ENCODE assay signal across 9 mouse cellular contexts in genomic region chr2:28592809-28593208, GRCm38 (mm10). TPM values are rescaled to one million over a fixed set of nuclear protein-coding genes. Genes with fewer than 3 reads are reported as not detected.
A peak's percentile ranks its signal among the peaks of the same experiment; 100 is the strongest.
DNase-seq lines count a peak whose midpoint lies in the region; ATAC-seq and TF ChIP-seq lines count a peak whose summit lies in the region.
"Had no signal": no experiment of that assay in that cellular context is flagged by ENCODE, and none has a peak within 500 bp of the region (broad histone marks: within the 10 kb centered on the region; RNA-seq: fewer than 3 reads in every experiment).

No protein-coding gene starts in this region.

- WGBS in midbrain, embryonic 11.5 days = 11% methylated on average over 15 of the region's 15 CpGs
- 7% methylated on average over 15 of the region's 15 CpGs for WGBS in midbrain, embryonic 13.5 days
- 10% methylated on average over 15 of the region's 15 CpGs for WGBS in embryonic facial prominence, embryonic 14.5 days
- WGBS in lung, embryonic 14.5 days = 6% methylated on average over 15 of the region's 15 CpGs

- no peaks in the 10 kb centered on the region for H3K27me3 ChIP-seq in midbrain, embryonic 11.5 days (ENCODE audit: control insufficient read depth, insufficient read depth, low read length)
- H3K27me3 ChIP-seq in midbrain, embryonic 13.5 days = peaks cover 4% of the 10 kb centered on the region
- no peaks in the 10 kb centered on the region; the same call in 1 of the 2 replicates for H3K27me3 ChIP-seq in embryonic facial prominence, embryonic 14.5 days (replicated peaks; ENCODE audit: control insufficient read depth, insufficient read depth, low read length)
- H3K27me3 ChIP-seq in lung, embryonic 14.5 days (ENCODE audit: insufficient read depth, low read length) = no peaks in the 10 kb centered on the region

- H3K4me2 ChIP-seq in midbrain, embryonic 11.5 days = peak overlapping the region; percentile 25; the same call in 1 of the 2 replicates
- H3K4me2 ChIP-seq in midbrain, embryonic 13.5 days (replicated peaks) = no peak overlapping the region
- H3K4me2 ChIP-seq in embryonic facial prominence, embryonic 14.5 days (ENCODE audit: low read depth, low read length) = no peak overlapping the region
- peak overlapping the region; percentile 37; the same call in 1 of the 2 replicates for H3K4me2 ChIP-seq in lung, embryonic 14.5 days

- H3K9ac ChIP-seq in midbrain, embryonic 11.5 days (ENCODE audit: low read length) = no peak overlapping the region
- no peak overlapping the region for H3K9ac ChIP-seq in midbrain, embryonic 13.5 days (replicated peaks)
- no peak overlapping the region for H3K9ac ChIP-seq in embryonic facial prominence, embryonic 14.5 days (ENCODE audit: low read depth, low read length)
- no peak overlapping the region for H3K9ac ChIP-seq in lung, embryonic 14.5 days

- ATAC-seq in midbrain, embryonic 11.5 days (ENCODE audit: low FRiP score) = no peak
- no peak for ATAC-seq in midbrain, embryonic 13.5 days
- ATAC-seq in embryonic facial prominence, embryonic 14.5 days (ENCODE audit: low read depth) = no peak
- ATAC-seq in lung, embryonic 14.5 days (ENCODE audit: insufficient read depth) = no peak
- ATAC-seq in frontal cortex, adult (ENCODE audit: low TSS enrichment) = no peak

- peak; percentile 89 for TF ChIP-seq CTCF in lung, embryonic 14.5 days (IDR thresholded peaks at IDR 0.05; ENCODE audit: low read depth)

- no peaks in the 10 kb centered on the region for H3K4me1 ChIP-seq in midbrain, embryonic 11.5 days (ENCODE audit: control insufficient read depth, insufficient read depth, low read length)
- H3K4me1 ChIP-seq in midbrain, embryonic 13.5 days (replicated peaks) = peaks cover 1% of the 10 kb centered on the region; the same call in 1 of the 2 replicates
- no peaks in the 10 kb centered on the region for H3K4me1 ChIP-seq in embryonic facial prominence, embryonic 14.5 days (ENCODE audit: control insufficient read depth, insufficient read depth, low read length)
- no peaks in the 10 kb centered on the region for H3K4me1 ChIP-seq in lung, embryonic 14.5 days (ENCODE audit: insufficient read depth)

- DNase-seq in midbrain, embryonic 11.5 days (ENCODE audit: low spot score, missing footprints) = no peak
- DNase-seq in adrenal gland, postnatal 14 days = peak; percentile 83
- DNase-seq in embryonic facial prominence, embryonic 14.5 days (ENCODE audit: low spot score) = peak; percentile 64
- peak; percentile 72 for DNase-seq in induced T-regulatory cell, adult 2 months (ENCODE audit: low read depth)
- DNase-seq in lung, embryonic 14.5 days = peak; percentile 80
- peak; percentile 41 for DNase-seq in retina, postnatal 7 days (ENCODE audit: low read depth, low spot score)

- H3K27ac ChIP-seq in midbrain, embryonic 11.5 days (ENCODE audit: low read depth, low read length) = no peak overlapping the region
- H3K27ac ChIP-seq in midbrain, embryonic 13.5 days = no peak overlapping the region
- no peak overlapping the region for H3K27ac ChIP-seq in embryonic facial prominence, embryonic 14.5 days (replicated peaks; ENCODE audit: low read depth, low read length)
- no peak overlapping the region for H3K27ac ChIP-seq in lung, embryonic 14.5 days (ENCODE audit: low read depth)

- H3K4me3 ChIP-seq in midbrain, embryonic 11.5 days (ENCODE audit: low read depth, low read length) = no peak overlapping the region
- H3K4me3 ChIP-seq in midbrain, embryonic 13.5 days (replicated peaks) = no peak overlapping the region
- H3K4me3 ChIP-seq in embryonic facial prominence, embryonic 14.5 days (ENCODE audit: low read depth, low read length) = no peak overlapping the region
- H3K4me3 ChIP-seq in lung, embryonic 14.5 days (ENCODE audit: low read depth, low read length) = no peak overlapping the region

- no peaks in the 10 kb centered on the region for H3K9me3 ChIP-seq in midbrain, embryonic 11.5 days (ENCODE audit: control insufficient read depth, low read length)
- H3K9me3 ChIP-seq in midbrain, embryonic 13.5 days = no peaks in the 10 kb centered on the region
- H3K9me3 ChIP-seq in embryonic facial prominence, embryonic 14.5 days (ENCODE audit: control insufficient read depth, low read length) = no peaks in the 10 kb centered on the region
- no peaks in the 10 kb centered on the region for H3K9me3 ChIP-seq in lung, embryonic 14.5 days (ENCODE audit: low read depth, low read length)

- no peaks in the 10 kb centered on the region for H3K36me3 ChIP-seq in midbrain, embryonic 11.5 days (ENCODE audit: control insufficient read depth, insufficient read depth, low read length)
- H3K36me3 ChIP-seq in midbrain, embryonic 13.5 days = no peaks in the 10 kb centered on the region
- no peaks in the 10 kb centered on the region for H3K36me3 ChIP-seq in embryonic facial prominence, embryonic 14.5 days (ENCODE audit: control insufficient read depth, insufficient read depth, low read length)
- H3K36me3 ChIP-seq in lung, embryonic 14.5 days (ENCODE audit: insufficient read depth) = no peaks in the 10 kb centered on the region

RNA-seq across cellular contexts. Expression of gene Gtf3c5, which starts 9.3 kb away (rescaled TPM):
- polyA plus RNA-seq in midbrain, embryonic 11.5 days (2014; fragmentation: Nextera tagmentation; extraction: Ambion mirVana) = 38.8 and 40.5 TPM in 2 replicates
- polyA plus RNA-seq in midbrain, embryonic 13.5 days (2015; fragmentation: Nextera tagmentation; extraction: Ambion mirVana) = 51.0 and 51.6 TPM in 2 replicates
- 18.7 and 18.9 TPM in 2 replicates for total RNA-seq in adrenal gland, postnatal 14 days (2021)
- 23.7 and 27.9 TPM in 2 replicates for polyA plus RNA-seq in embryonic facial prominence, embryonic 14.5 days (2014; fragmentation: Nextera tagmentation; extraction: Ambion mirVana)
- polyA plus RNA-seq in lung, embryonic 14.5 days (2014; fragmentation: Nextera tagmentation; extraction: Ambion mirVana) = 33.9 and 41.9 TPM in 2 replicates

RNA-seq across cellular contexts. Expression of gene Gfi1b, which starts 29.0 kb away (rescaled TPM):
- polyA plus RNA-seq in midbrain, embryonic 11.5 days (2014; fragmentation: Nextera tagmentation; extraction: Ambion mirVana) = 2.8 and 3.3 TPM in 2 replicates
- 0.43 and 0.67 TPM in 2 replicates for polyA plus RNA-seq in midbrain, embryonic 13.5 days (2015; fragmentation: Nextera tagmentation; extraction: Ambion mirVana)
- 2.1 TPM in 1 of 2 replicates, not detected in the other for total RNA-seq in adrenal gland, postnatal 14 days (2021)
- polyA plus RNA-seq in embryonic facial prominence, embryonic 14.5 days (2014; fragmentation: Nextera tagmentation; extraction: Ambion mirVana) = 0.13 and 0.55 TPM in 2 replicates
- polyA plus RNA-seq in lung, embryonic 14.5 days (2014; fragmentation: Nextera tagmentation; extraction: Ambion mirVana) = 0.51 and 0.69 TPM in 2 replicates
- polyA plus RNA-seq: frontal cortex, adult 2 months had no signal

RNA-seq across cellular contexts. Expression of gene Cel, which starts 29.6 kb away (rescaled TPM):
- polyA plus RNA-seq in midbrain, embryonic 11.5 days (2014; fragmentation: Nextera tagmentation; extraction: Ambion mirVana) = 0.07 TPM in 1 of 2 replicates, not detected in the other
- polyA plus RNA-seq in midbrain, embryonic 13.5 days (2015; fragmentation: Nextera tagmentation; extraction: Ambion mirVana) = 0.07 and 0.13 TPM in 2 replicates
- total RNA-seq in adrenal gland, postnatal 14 days (2021) = 0.15 TPM in 1 of 2 replicates, not detected in the other
- not detected in 2 replicates for polyA plus RNA-seq in embryonic facial prominence, embryonic 14.5 days (2014; fragmentation: Nextera tagmentation; extraction: Ambion mirVana)
- polyA plus RNA-seq in lung, embryonic 14.5 days (2014; fragmentation: Nextera tagmentation; extraction: Ambion mirVana) = not detected in 2 replicates

RNA-seq across cellular contexts. Expression of gene Tsc1, which starts 48.2 kb away (rescaled TPM):
- 19.5 and 22.3 TPM in 2 replicates for polyA plus RNA-seq in midbrain, embryonic 11.5 days (2014; fragmentation: Nextera tagmentation; extraction: Ambion mirVana)
- polyA plus RNA-seq in midbrain, embryonic 13.5 days (2015; fragmentation: Nextera tagmentation; extraction: Ambion mirVana) = 37.1 and 38.4 TPM in 2 replicates
- 16.5 and 19.3 TPM in 2 replicates for total RNA-seq in adrenal gland, postnatal 14 days (2021)
- polyA plus RNA-seq in embryonic facial prominence, embryonic 14.5 days (2014; fragmentation: Nextera tagmentation; extraction: Ambion mirVana) = 15.3 and 16.0 TPM in 2 replicates
- polyA plus RNA-seq in lung, embryonic 14.5 days (2014; fragmentation: Nextera tagmentation; extraction: Ambion mirVana) = 19.9 and 22.2 TPM in 2 replicates

Comparison
In these comparisons a context has a peak if more than half of its experiments do, and no peak if none do; other contexts are left out.
1. H3K4me2 ChIP-seq: peak in midbrain, embryonic 11.5 days (single experiment) and lung, embryonic 14.5 days (single experiment); none in midbrain, embryonic 13.5 days (single experiment) and embryonic facial prominence, embryonic 14.5 days (single experiment).